In the genomic region with DNA sequence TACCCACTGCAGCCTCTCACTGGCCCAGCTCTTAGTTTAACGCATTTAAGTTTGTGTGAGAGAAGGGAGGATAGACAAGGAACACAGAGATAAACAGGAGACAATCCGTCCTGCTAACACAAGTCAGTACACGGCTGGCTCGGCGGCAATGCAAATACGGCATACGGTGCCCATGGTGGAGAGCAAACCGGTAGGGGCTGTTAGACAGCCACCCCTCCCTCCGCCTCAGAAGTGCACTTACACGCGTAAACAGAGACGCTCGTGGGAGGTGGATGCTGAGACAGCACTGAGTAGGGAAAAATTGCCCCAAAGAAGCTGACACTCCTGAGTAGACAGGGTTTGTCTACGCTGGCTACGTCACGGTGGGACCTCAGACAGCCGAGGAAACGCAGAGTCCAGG, we compare ENCODE assay signal across 28 mouse cellular contexts. TPM values are rescaled to one million over a fixed set of nuclear protein-coding genes. Genes with fewer than 3 reads are reported as not detected.
DNase-seq lines count a peak whose midpoint lies in the region; ATAC-seq and TF ChIP-seq lines count a peak whose summit lies in the region.
"Had no signal": no experiment of that assay in that cellular context is flagged by ENCODE, and none has a peak within 500 bp of the region (broad histone marks: within the 10 kb centered on the region; RNA-seq: fewer than 3 reads in every experiment).

No protein-coding gene starts in this region.

- no peaks in the 10 kb centered on the region for H3K27me3 ChIP-seq in lung, postnatal 0 days (replicated peaks; ENCODE audit: insufficient read depth, low read length)
- no peaks in the 10 kb centered on the region for H3K27me3 ChIP-seq in G1E (ENCODE audit: insufficient read depth, low read length)
- H3K27me3 ChIP-seq in hindbrain, embryonic 16.5 days (replicated peaks; ENCODE audit: control insufficient read depth, insufficient read depth, low read length): no peaks in the 10 kb centered on the region
- H3K27me3 ChIP-seq: forebrain, embryonic 13.5 days; hindbrain, embryonic 12.5 days; hindbrain, embryonic 15.5 days; intestine, embryonic 15.5 days had no signal

- no peak for DNase-seq in lung, postnatal 0 days (ENCODE audit: low spot score)
- no peak for DNase-seq in lung, postnatal 10 days
- peak; percentile 61 for DNase-seq in urinary bladder, postnatal 14 days (ENCODE audit: low spot score)
- DNase-seq in urinary bladder, postnatal 25 days (ENCODE audit: low spot score): no peak
- no peak for DNase-seq in G1E (ENCODE audit: low spot score)
- DNase-seq: adrenal gland, adult 2 months; adrenal gland, postnatal 14 days; cerebellum, adult 11 months; cerebellum, adult 2 months; cerebellum, postnatal 10 days; cerebellum, postnatal 36 days; embryo, embryonic 11 days; gastrocnemius, adult 2 months; gastrocnemius, postnatal 14 days; heart, adult 2 months; kidney, adult 11 months had no signal

- no peak overlapping the region for H3K27ac ChIP-seq in lung, postnatal 0 days (ENCODE audit: low read length)
- H3K27ac ChIP-seq in hindbrain, embryonic 16.5 days (ENCODE audit: low read depth, low read length): no peak overlapping the region
- H3K27ac ChIP-seq: forebrain, embryonic 10.5 days; forebrain, embryonic 13.5 days; gastrocnemius, adult 2 months; heart, adult 2 months; hindbrain, embryonic 12.5 days; hindbrain, embryonic 15.5 days; intestine, embryonic 15.5 days had no signal

- peaks cover 3% of the 10 kb centered on the region; the same call in 1 of the 2 replicates for H3K4me1 ChIP-seq in lung, postnatal 0 days (ENCODE audit: insufficient read depth, low read depth, low read length)
- H3K4me1 ChIP-seq in G1E (ENCODE audit: insufficient read depth, low read depth, low read length): peaks cover 82% of the 10 kb centered on the region
- H3K4me1 ChIP-seq in hindbrain, embryonic 16.5 days (ENCODE audit: control insufficient read depth, insufficient read depth, low read depth, low read length): no peaks in the 10 kb centered on the region
- H3K4me1 ChIP-seq: intestine, embryonic 15.5 days had no signal

- no peak overlapping the region for H3K9ac ChIP-seq in lung, postnatal 0 days (replicated peaks; ENCODE audit: low read depth)
- no peak overlapping the region for H3K9ac ChIP-seq in hindbrain, embryonic 16.5 days (ENCODE audit: low read depth, low read length)
- H3K9ac ChIP-seq: forebrain, embryonic 13.5 days; hindbrain, embryonic 12.5 days; hindbrain, embryonic 15.5 days; intestine, embryonic 15.5 days had no signal

- H3K4me2 ChIP-seq in lung, postnatal 0 days (replicated peaks; ENCODE audit: low read depth, low read length): peak overlapping the region; percentile 22; the same call in 1 of the 2 replicates
- H3K4me2 ChIP-seq in hindbrain, embryonic 16.5 days (ENCODE audit: low read length): no peak overlapping the region
- H3K4me2 ChIP-seq: forebrain, embryonic 13.5 days; heart, embryonic 11.5 days; hindbrain, embryonic 12.5 days; hindbrain, embryonic 15.5 days; intestine, embryonic 15.5 days had no signal

- TF ChIP-seq EP300 in lung, postnatal 0 days (IDR thresholded peaks at IDR 0.05): no peak

- no peaks in the 10 kb centered on the region for H3K36me3 ChIP-seq in lung, postnatal 0 days (ENCODE audit: insufficient read depth, low read length)
- peaks cover 71% of the 10 kb centered on the region for H3K36me3 ChIP-seq in G1E (replicated peaks)
- H3K36me3 ChIP-seq in hindbrain, embryonic 16.5 days (ENCODE audit: control insufficient read depth, insufficient read depth, low read length): peaks cover 2% of the 10 kb centered on the region; the same call in 1 of the 2 replicates
- H3K36me3 ChIP-seq: hindbrain, embryonic 15.5 days; intestine, embryonic 15.5 days had no signal

- H3K4me3 ChIP-seq in lung, postnatal 0 days (ENCODE audit: low read depth, low read length): no peak overlapping the region
- H3K4me3 ChIP-seq in G1E (ENCODE audit: low read depth, low read length): peak overlapping the region; percentile 31; the same call in 1 of the 2 replicates
- H3K4me3 ChIP-seq in hindbrain, embryonic 16.5 days (ENCODE audit: low read length): no peak overlapping the region
- H3K4me3 ChIP-seq: forebrain, embryonic 10.5 days; forebrain, embryonic 13.5 days; gastrocnemius, adult 2 months; heart, adult 2 months; hindbrain, embryonic 12.5 days; hindbrain, embryonic 15.5 days; intestine, embryonic 15.5 days had no signal

- no peak for ATAC-seq in lung, postnatal 0 days
- no peak for ATAC-seq in G1E (ENCODE audit: extremely low read depth, insufficient number of reproducible peaks, low FRiP score, poor library complexity, severe bottlenecking)
- ATAC-seq in granulocyte monocyte progenitor cell, adult 5-6 weeks (replicated peaks; ENCODE audit: poor library complexity, severe bottlenecking): no peak
- ATAC-seq in hindbrain, embryonic 16.5 days: no peak
- ATAC-seq: CD4-positive, CD25-positive, alpha-beta regulatory T cell, adult 4 months; forebrain, embryonic 13.5 days; forebrain, embryonic 16.5 days; intestine, embryonic 15.5 days had no signal

- TF ChIP-seq CTCF in lung, postnatal 0 days (IDR thresholded peaks at IDR 0.05): no peak
- TF ChIP-seq CTCF in G1E (IDR thresholded peaks at IDR 0.05; ENCODE audit: low read depth, low read length): no peak

- 57% methylated on average over 18 of the region's 18 CpGs for WGBS in lung, postnatal 0 days
- WGBS in hindbrain, embryonic 16.5 days: 92% methylated on average over 18 of the region's 18 CpGs

- no peaks in the 10 kb centered on the region for H3K9me3 ChIP-seq in lung, postnatal 0 days (ENCODE audit: low read length)
- H3K9me3 ChIP-seq in G1E (replicated peaks): no peaks in the 10 kb centered on the region
- H3K9me3 ChIP-seq in hindbrain, embryonic 16.5 days (ENCODE audit: control insufficient read depth, low read length): no peaks in the 10 kb centered on the region
- H3K9me3 ChIP-seq: forebrain, embryonic 10.5 days; forebrain, embryonic 13.5 days; hindbrain, embryonic 12.5 days; hindbrain, embryonic 15.5 days; intestine, embryonic 15.5 days had no signal

RNA-seq across cellular contexts. Expression of gene Rcan1, which starts 16.2 kb away (rescaled TPM):
- 54.7 and 56.1 TPM in 2 replicates for polyA plus RNA-seq in lung, postnatal 0 days (2015; fragmentation: Nextera tagmentation; extraction: Ambion mirVana)
- total RNA-seq in G1E (2014; fragmentation: Nextera tagmentation) (12.3 and 12.7 TPM in 2 replicates), G1E (2017) (16.1 and 16.4 TPM in 2 replicates)
- polyA plus RNA-seq in G1E (2012): 14.2 and 14.4 TPM in 2 replicates
- total RNA-seq in granulocyte monocyte progenitor cell, adult 5-6 weeks (2014; fragmentation: Nextera tagmentation): 6.3 and 11.5 TPM in 2 replicates
- total RNA-seq in granulocyte monocyte progenitor cell, adult 5-6 weeks (2017): 7.4 and 8.0 TPM in 2 replicates
- 75.7 and 85.5 TPM in 2 replicates for polyA plus RNA-seq in hindbrain, embryonic 16.5 days (2015; fragmentation: Nextera tagmentation; extraction: Ambion mirVana)

RNA-seq across cellular contexts. Expression of gene Clic6, which starts 31.0 kb away (rescaled TPM):
- 14.5 and 16.4 TPM in 2 replicates for polyA plus RNA-seq in lung, postnatal 0 days (2015; fragmentation: Nextera tagmentation; extraction: Ambion mirVana)
- total RNA-seq in G1E (2014; fragmentation: Nextera tagmentation): not detected in 2 replicates
- total RNA-seq in G1E (2017): under 0.01 TPM in 1 of 2 replicates, not detected in the other
- polyA plus RNA-seq in G1E (2012): 0.01 TPM in 1 of 2 replicates, not detected in the other
- total RNA-seq in granulocyte monocyte progenitor cell, adult 5-6 weeks (2014; fragmentation: Nextera tagmentation): not detected in 2 replicates
- not detected in 2 replicates for total RNA-seq in granulocyte monocyte progenitor cell, adult 5-6 weeks (2017)
- 7.8 and 7.9 TPM in 2 replicates for polyA plus RNA-seq in hindbrain, embryonic 16.5 days (2015; fragmentation: Nextera tagmentation; extraction: Ambion mirVana)
- total RNA-seq: gastrocnemius, adult 2 months; hematopoietic stem cell, adult 5-6 weeks; MEL had no signal
- polyA plus RNA-seq: CD4-positive, CD25-positive, alpha-beta regulatory T cell, adult 4 months had no signal
